Mouse (Mus musculus) testis, adult 2 months (tissue): ENCODE results near the gene Hdac8. TPM values are rescaled to one million over a fixed set of nuclear protein-coding genes. Genes with fewer than 3 reads are reported as not detected.

Source experiments
- H3K27ac ChIP-seq: fragments of 200-500 bp; 2 replicates; pipeline ENCODE4 v1.5.1; 2012; ENCODE audit warnings: low read depth, low read length; ENCODE audit not compliant: control insufficient read depth, insufficient read depth
- H3K27me3 ChIP-seq: fragments of 200-500 bp; 2 replicates; pipeline ENCODE4 v1.6.1; 2012; ENCODE audit warnings: mild to moderate bottlenecking, low read length, moderate library complexity; ENCODE audit not compliant: control insufficient read depth, insufficient read depth
- H3K36me3 ChIP-seq: fragments of 200-500 bp; 2 replicates; pipeline ENCODE4 v1.6.1; 2012; ENCODE audit warnings: mild to moderate bottlenecking, low read length; ENCODE audit not compliant: control insufficient read depth, insufficient read depth
- H3K4me1 ChIP-seq: fragments of 200-500 bp; 2 replicates; pipeline ENCODE4 v1.6.1; 2012; ENCODE audit warnings: low read length; ENCODE audit not compliant: control insufficient read depth, insufficient read depth
- H3K4me3 ChIP-seq: fragments of 200-500 bp; 2 replicates; pipeline ENCODE4 v1.5.1; 2012; ENCODE audit warnings: low read depth, mild to moderate bottlenecking, low read length, moderate library complexity, mixed read lengths; ENCODE audit not compliant: control insufficient read depth
- CTCF ChIP-seq: fragments of 200-500 bp; IDR thresholded peaks from 2 replicates; pipeline ENCODE4 v1.5.1; 2012; ENCODE audit warnings: low read depth, mild to moderate bottlenecking, inconsistent platforms, low read length, moderate library complexity; ENCODE audit not compliant: control insufficient read depth, insufficient read depth, insufficient replicate concordance
- POLR2A ChIP-seq: fragments of 200-500 bp; IDR thresholded peaks from 2 replicates; pipeline ENCODE4 v1.6.1; 2012; ENCODE audit warnings: low read depth, mild to moderate bottlenecking, inconsistent platforms, low read length, moderate library complexity; ENCODE audit not compliant: control insufficient read depth
- polyA plus RNA-seq: library from polyadenylated mRNA; depleted of rRNA; stranded (reverse); fragments of >200 nt; gene quantifications from 2 replicates; pipeline ENCODE4 v1.2.3, GENCODE M21; 2012

Gene Hdac8
- polyA plus RNA-seq, 1 experiment: 0.89 TPM

GRCm38 (mm10) chrX:102478481-102478880, 26.7 kb downstream of the Hdac8 start:
- H3K27me3 ChIP-seq: no peaks in the 10 kb centered on the region

GRCm38 (mm10) chrX:102476784-102477183, 28.4 kb downstream of the Hdac8 start:
- Histone ChIP-seq H3K36me3 (no peaks in the 10 kb centered on the region), H3K4me3 (no peak overlapping the region), H3K27me3 (no peaks in the 10 kb centered on the region), H3K27ac (no peak overlapping the region), H3K4me1 (no peaks in the 10 kb centered on the region)
- TF ChIP-seq CTCF: no peak

More at GRCm38 (mm10) chrX:102478481-102478880, 26.7 kb downstream of the Hdac8 start:
- H3K36me3 ChIP-seq: no peaks in the 10 kb centered on the region
- H3K27ac ChIP-seq: no peak overlapping the region
- no peaks in the 10 kb centered on the region for H3K4me1 ChIP-seq
- no peak overlapping the region for H3K4me3 ChIP-seq
- TF ChIP-seq CTCF (no peak), POLR2A (no peak)

- no peaks in the 10 kb centered on the region for H3K36me3 ChIP-seq
- no peaks in the 10 kb centered on the region for H3K27me3 ChIP-seq
- no peaks in the 10 kb centered on the region for H3K4me1 ChIP-seq
Observed at GRCm38 (mm10) chrX:102475555-102475954, 29.6 kb downstream of the Hdac8 start.

GRCm38 (mm10) chrX:102418343-102419127, 86.6 kb downstream of the Hdac8 start:
- no peak overlapping the region for H3K27ac ChIP-seq
- H3K36me3 ChIP-seq: no peaks in the 10 kb centered on the region
- H3K27me3 ChIP-seq: no peaks in the 10 kb centered on the region
- H3K4me3 ChIP-seq: no peak overlapping the region
- H3K4me1 ChIP-seq: no peaks in the 10 kb centered on the region
- no peak for TF ChIP-seq POLR2A
- no peak for TF ChIP-seq CTCF

More at GRCm38 (mm10) chrX:102475555-102475954, 29.6 kb downstream of the Hdac8 start:
- no peak for TF ChIP-seq CTCF
- TF ChIP-seq POLR2A: no peak
- no peak overlapping the region for H3K27ac ChIP-seq
- H3K4me3 ChIP-seq: no peak overlapping the region

GRCm38 (mm10) chrX:102416972-102417371, 88.2 kb downstream of the Hdac8 start:
- TF ChIP-seq CTCF (no peak), POLR2A (no peak)
- Histone ChIP-seq H3K27me3 (no peaks in the 10 kb centered on the region), H3K4me1 (no peaks in the 10 kb centered on the region), H3K27ac (no peak overlapping the region), H3K36me3 (no peaks in the 10 kb centered on the region), H3K4me3 (no peak overlapping the region)

GRCm38 (mm10) chrX:102416386-102416785, 88.8 kb downstream of the Hdac8 start:
- Histone ChIP-seq H3K27me3 (no peaks in the 10 kb centered on the region), H3K36me3 (no peaks in the 10 kb centered on the region), H3K4me1 (no peaks in the 10 kb centered on the region), H3K4me3 (no peak overlapping the region), H3K27ac (no peak overlapping the region)
- TF ChIP-seq CTCF (no peak), POLR2A (no peak)

- TF ChIP-seq POLR2A (no peak), CTCF (no peak)
- Histone ChIP-seq H3K36me3 (no peaks in the 10 kb centered on the region), H3K4me3 (no peak overlapping the region), H3K27me3 (no peaks in the 10 kb centered on the region), H3K4me1 (no peaks in the 10 kb centered on the region), H3K27ac (no peak overlapping the region)
Observed at GRCm38 (mm10) chrX:102384765-102385164, 120.4 kb downstream of the Hdac8 start.
